Mouse (Mus musculus) CH12.LX (cell line): ENCODE measurements at regions not wholly inside any gene's neighbourhood (a gene's known extent, or its start where the extent isn't known, plus 50 kb on each side); places are given as distances from the start of the nearest gene placed in this dataset.
A peak's percentile ranks its signal among the peaks of the same experiment; 100 is the strongest.
"Not testable (repeated sequence)": the region's sequence is repeated elsewhere in the genome, so short reads cannot be mapped to it uniquely, and the experiment has no call there.

Experiments
- DNase-seq: peaks from one replicate; pipeline ENCODE4 v3.0.0-alpha.2; 2013; ENCODE audit errors: extremely low read depth
- H3K27ac ChIP-seq: 2 replicates; pipeline ENCODE4 v1.5.1; 2012; ENCODE audit warnings: low read depth, mild to moderate bottlenecking, control low read depth, moderate library complexity; ENCODE audit not compliant: insufficient read depth
- H3K27me3 ChIP-seq: replicated peaks from 2 replicates; pipeline ENCODE3; 2012; ENCODE audit warnings: inconsistent platforms
- H3K36me3 ChIP-seq, 2 experiments: replicated peaks in 1 of 2; 2 replicates each; pipeline versions ENCODE3 to v1.6.1; 2012; ENCODE audit warnings: inconsistent platforms in 1 of 2, low read length in 1 of 2, mild to moderate bottlenecking in 1 of 2, mixed read lengths in 1 of 2, moderate library complexity in 1 of 2; ENCODE audit not compliant: control insufficient read depth in 1 of 2, insufficient read depth in 1 of 2
- H3K4me1 ChIP-seq, 2 experiments: 2 replicates each; pipeline ENCODE4 v1.6.1; 2012; ENCODE audit warnings: inconsistent platforms in 1 of 2, moderate library complexity in 1 of 2; ENCODE audit not compliant: insufficient read depth in 2 of 2, control insufficient read depth in 1 of 2
- H3K4me2 ChIP-seq: 2 replicates; pipeline ENCODE4 v1.6.1; 2012; ENCODE audit warnings: low read depth, mild to moderate bottlenecking, control low read depth; ENCODE audit not compliant: poor library complexity, insufficient read depth, severe bottlenecking
- H3K4me3 ChIP-seq, 3 experiments: fragments of 150-350 bp in 1 of 3; sonication (generic) in 1 of 3; replicated peaks in 1 of 3; 2 replicates each; pipeline versions ENCODE3 to v1.5.1; 2011 to 2012; ENCODE audit warnings: low read depth in 2 of 3, low read length in 2 of 3, mild to moderate bottlenecking in 2 of 3, moderate library complexity in 2 of 3, control low read depth in 1 of 3, improper control_type of control experiment in 1 of 3, inconsistent platforms in 1 of 3, mixed read lengths in 1 of 3; ENCODE audit not compliant: poor library complexity in 1 of 3
- H3K79me2 ChIP-seq: replicated peaks from 2 replicates; pipeline ENCODE4 v1.6.1; 2012; ENCODE audit warnings: mild to moderate bottlenecking, moderate library complexity; ENCODE audit not compliant: control insufficient read depth, poor library complexity, insufficient read depth, severe bottlenecking; ENCODE audit errors: extremely low read depth
- H3K9ac ChIP-seq: 2 replicates; pipeline ENCODE4 v1.6.1; 2012; ENCODE audit warnings: low read depth, mild to moderate bottlenecking, control low read depth, moderate library complexity; ENCODE audit not compliant: insufficient read depth
- H3K9me3 ChIP-seq: replicated peaks from 2 replicates; pipeline ENCODE3; 2012; ENCODE audit warnings: low read length, inconsistent platforms, mixed read lengths
- dilution Hi-C: fragments of 300-500 bp; cut with MboI; formaldehyde crosslinking; loops from 2 replicates; pipeline ENCODE4 v1.14.3; 2020; ENCODE audit warnings: low sequenced_read_pairs; ENCODE audit not compliant: extremely low pct_unique_long_range_greater_than_20kb, extremely low pct_ligation_motif_present
- in situ Hi-C: fragments of 300-500 bp; cut with MboI; formaldehyde crosslinking; loops from 3 replicates; pipeline ENCODE4 v1.14.3; 2019; ENCODE audit warnings: low sequenced_read_pairs, low pct_ligation_motif_present, low pct_unique_long_range_greater_than_20kb, mixed read lengths

GRCm38 (mm10) chr19:3083438-3083837 lies 199.3 kb upstream of the Mrpl21 start:
- DNase-seq, in situ Hi-C loops, H3K9me3 ChIP-seq, dilution Hi-C loops, H3K4me2 ChIP-seq, H3K36me3 ChIP-seq, H3K4me1 ChIP-seq, H3K27me3 ChIP-seq, H3K79me2 ChIP-seq: not testable (repeated sequence)
- Histone ChIP-seq H3K27ac (peak overlapping the region; percentile 52), H3K9ac (peak overlapping the region; percentile 63), H3K4me3 (peak overlapping the region in 1 of 3 experiments; percentile 62)

DNA sequence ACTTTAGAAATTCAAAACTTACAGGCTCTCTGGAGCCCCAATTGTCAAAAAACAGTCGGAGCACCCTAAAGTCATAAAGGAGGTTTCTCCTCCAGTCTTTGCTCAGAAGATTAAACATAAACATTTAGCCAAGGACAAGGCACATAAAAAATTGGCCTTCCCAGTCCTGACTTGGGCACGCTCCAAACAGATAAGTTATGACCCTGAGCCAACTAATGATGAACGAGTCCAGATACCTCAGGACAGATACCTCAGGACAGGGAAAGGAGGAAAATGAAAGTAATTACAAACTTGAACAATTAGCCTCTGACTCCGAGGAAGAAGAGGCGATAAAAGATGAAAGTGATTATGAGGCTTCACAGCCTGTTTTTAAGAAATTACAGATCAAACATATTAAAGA lies 190.9 kb upstream of the Mrpl21 start:
- in situ Hi-C loops: not testable (repeated sequence)

More for the DNA sequence above, 190.9 kb upstream of the Mrpl21 start:
- H3K9me3 ChIP-seq, H3K27me3 ChIP-seq, DNase-seq, H3K4me2 ChIP-seq, dilution Hi-C loops, H3K36me3 ChIP-seq, H3K9ac ChIP-seq, H3K27ac ChIP-seq, H3K79me2 ChIP-seq, H3K4me3 ChIP-seq, H3K4me1 ChIP-seq: not testable (repeated sequence)
